Mouse (Mus musculus) kidney, postnatal 10 days (tissue): ENCODE data around the gene Mcu.

ENCODE experiments used
- DNase-seq: peaks from one replicate; pipeline ENCODE4 v3.0.0; 2021; ENCODE audit warnings: mixed read lengths

Mcu gene

DNA sequence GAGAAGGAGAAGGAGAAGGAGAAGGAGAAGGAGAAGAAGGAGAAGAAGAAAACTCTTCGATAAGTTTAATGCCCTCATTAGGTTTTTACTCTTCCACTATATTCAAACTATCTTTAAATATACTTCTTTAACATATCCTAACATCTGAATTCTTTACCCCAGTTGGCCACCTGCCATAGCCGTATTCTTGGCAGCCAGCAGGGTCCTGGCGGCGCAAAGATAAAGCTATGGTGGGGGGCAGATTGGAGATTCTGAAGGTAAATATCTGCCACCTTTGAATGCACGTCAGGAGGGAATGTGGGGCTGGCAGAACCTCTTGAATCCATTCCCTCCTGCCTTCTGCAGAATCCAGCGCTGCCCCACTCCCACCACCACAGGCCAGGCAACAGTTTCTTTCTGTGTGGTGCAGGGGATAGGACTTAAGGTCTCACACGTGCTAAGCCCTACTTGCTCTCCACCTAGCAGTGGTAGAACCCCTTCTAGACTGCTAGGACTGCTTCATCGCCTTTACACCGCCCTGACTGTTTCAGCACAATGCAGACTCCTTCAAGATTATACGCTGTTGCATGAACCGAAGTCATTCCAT is 11.5 kb downstream of the Mcu start:
- peak; percentile 47 for DNase-seq

DNA sequence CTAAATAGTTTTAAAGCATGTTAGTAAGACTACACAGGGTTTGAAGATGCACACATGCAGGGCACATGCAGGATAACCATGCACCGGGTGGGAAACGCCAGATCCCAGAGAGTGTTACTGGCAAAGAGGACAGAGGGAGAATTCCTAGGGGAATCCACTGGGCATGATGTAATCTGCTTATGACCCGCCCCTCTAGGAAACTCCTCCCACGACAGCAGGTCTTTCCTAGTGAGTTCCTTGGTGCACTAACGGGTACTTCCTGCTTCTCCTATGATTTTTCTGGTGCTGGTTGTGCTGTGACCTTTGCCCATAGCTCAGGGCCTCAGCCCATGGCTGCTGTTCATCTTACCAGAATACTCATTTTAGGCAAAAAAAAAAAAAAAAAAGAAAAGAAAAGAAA is 12.6 kb downstream of the Mcu start:
- DNase-seq: peak; percentile 37

DNA sequence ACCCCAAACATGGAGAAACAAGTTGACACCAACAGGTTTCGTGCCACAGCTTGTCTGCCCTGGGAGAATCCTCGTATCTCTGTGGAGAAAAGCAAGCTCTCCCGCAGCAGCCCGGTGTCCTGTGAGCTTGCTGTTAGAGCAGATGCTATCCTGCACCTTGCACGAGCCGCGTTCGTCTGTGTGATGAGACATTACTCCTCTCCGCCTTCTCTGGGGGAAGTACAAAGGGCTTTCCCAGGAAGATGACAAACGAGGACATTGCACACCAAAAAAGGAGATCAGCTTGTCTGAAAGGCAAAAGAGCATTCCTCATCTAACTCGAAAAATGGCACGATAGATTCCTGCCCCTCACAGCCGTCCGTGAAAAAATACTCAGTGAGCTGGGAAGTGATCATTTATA is 13.6 kb downstream of the Mcu start:
- DNase-seq: no peak

DNA sequence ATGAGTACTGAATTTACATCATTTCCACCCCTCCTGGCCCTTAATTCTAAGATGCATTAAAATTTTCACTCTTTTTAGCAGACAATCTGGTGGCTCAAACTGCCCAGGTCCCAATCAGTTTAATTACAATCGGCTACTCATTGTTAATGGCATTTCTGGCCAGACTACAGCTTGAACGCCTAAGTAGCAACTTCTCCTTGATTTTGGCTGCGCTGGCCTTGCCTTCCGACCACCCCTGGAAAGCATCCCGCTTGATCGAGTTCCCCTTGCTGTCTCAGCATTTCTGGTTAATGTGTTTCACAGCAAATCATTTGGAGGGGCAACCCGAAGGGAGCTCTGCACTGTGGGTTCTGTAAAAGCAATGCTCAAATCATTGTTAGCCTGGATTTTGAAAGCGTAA is 14.4 kb downstream of the Mcu start:
- DNase-seq: no peak

DNA sequence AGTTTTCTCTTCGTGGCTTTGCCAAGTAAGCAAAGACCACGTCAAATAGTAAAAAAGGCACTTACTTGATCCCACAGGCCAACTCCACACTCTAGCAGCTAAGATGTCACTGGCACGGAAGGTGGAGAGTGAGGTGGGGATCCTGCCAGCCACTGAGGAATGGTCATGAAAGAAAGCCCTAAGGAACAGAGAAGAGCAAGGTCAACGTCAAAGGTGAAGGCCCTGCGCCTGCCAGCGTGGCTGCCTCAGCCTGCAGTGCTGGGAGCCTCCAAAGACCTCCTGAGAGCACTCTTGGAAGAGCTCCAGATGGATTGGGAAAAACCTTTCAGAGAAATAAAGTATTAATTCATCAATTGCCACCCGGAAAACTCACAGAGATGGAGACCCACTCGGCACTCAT is 16.0 kb downstream of the Mcu start:
- no peak for DNase-seq

DNA sequence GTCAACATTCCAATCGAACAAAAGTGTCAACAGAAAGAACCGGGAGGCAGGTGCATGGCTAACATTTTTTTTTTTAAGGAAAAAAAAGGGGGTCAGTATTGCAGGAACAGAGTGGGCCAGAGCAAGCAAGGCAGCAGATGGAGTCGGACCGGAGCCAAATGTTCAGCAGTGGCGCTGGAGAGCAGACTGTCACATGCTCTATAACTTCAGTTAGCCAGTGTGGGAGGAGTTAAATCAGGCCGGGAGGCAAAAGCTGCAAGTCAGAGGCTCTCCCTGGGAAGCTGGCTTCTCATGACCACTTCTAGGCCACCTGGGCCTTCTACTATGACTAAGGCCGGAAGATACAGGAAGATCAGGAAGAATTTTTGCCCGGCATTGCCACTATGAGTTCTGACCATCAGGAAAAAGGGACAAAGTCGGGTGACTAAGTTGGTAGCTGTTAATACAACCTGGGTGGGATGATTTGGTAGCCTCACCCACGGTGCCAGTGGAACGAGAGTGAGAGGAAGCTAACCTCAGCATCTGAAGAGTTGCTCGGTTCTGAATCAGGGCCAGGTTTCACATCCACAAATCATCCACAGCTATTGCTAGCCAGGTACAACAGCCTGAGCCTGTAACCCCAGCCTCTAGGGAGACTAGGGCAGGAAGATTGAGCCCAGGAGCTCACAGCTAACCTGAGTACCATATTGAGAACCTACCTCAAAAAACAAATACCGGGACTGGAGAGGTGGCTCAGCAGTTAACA is 22.5 kb downstream of the Mcu start:
- peak; percentile 67 for DNase-seq

DNA sequence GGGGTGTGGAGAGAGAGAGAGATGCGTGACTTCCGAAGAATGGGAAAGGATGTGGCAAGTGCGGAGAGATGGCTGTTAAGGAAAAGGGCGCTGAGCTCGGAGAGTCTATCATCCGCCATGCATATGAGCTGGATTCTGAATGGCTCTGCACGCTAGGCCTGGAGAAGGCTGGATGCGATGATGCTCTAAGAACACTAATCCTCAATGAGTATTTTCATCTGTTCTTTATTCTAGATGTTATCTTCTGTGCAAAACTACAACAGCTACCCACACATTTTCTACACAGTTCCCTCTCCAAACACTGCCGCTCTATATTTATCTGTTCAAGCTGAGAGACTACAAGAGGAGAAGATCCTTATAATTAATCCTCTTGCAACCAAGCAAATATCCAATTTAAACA is 25.9 kb downstream of the Mcu start:
- no peak for DNase-seq

DNA sequence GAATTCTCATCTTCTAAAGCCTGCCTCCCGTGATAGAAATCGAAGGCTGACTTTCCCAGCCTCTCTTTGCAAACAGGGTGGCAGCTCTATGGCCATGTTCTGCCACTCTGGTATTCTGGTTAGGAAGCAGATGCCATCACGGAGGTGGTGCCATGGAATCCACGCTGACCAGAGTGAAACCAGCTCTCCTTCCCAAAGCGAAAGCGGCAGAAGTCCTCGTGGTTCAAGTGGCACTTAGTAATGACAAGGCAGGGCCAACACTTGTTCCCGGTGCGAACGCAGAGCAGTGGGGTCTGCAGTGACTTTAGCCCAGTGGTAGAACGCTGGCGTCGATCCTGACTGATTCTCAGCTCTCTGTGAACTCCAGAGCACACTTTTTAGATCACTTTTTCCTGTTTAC is 26.6 kb downstream of the Mcu start:
- no peak for DNase-seq

DNA sequence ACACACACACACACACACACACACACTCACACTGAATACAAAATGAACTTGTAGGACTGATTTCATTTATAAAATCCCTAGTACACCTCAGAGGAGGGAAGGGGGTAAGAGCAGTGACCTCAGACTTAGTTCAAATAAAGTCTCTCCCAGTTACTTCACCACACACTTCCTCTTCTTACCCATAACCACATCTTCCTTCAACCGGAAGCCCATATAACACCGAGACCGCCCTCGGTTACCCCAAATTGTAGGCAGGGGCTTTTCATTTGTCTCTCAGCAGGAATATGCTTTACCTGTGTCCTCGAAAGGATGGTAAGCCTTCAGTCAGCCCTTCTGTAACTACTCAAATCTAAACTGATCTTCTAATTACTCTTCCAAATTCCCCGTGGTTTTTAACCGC is 27.1 kb downstream of the Mcu start:
- DNase-seq: no peak

DNA sequence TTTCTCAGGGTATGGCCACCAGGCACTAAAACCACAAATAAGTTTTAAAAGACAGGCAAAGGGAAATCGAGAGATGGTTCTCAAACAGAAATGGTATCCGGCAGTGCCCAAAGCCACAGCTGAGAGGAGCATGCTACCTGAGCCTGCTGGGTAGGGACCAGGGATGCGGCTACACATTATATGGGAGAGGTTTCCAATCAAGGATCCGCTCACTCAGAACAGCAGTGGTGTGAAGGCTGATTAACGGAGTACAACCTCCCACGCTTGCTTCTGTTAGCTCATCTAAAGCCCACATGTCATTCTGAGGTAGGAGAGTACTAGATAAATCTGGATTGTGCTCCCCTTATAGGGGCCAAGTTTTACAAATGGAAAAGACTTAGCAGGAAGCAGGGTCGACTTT is 28.4 kb downstream of the Mcu start:
- no peak for DNase-seq

DNA sequence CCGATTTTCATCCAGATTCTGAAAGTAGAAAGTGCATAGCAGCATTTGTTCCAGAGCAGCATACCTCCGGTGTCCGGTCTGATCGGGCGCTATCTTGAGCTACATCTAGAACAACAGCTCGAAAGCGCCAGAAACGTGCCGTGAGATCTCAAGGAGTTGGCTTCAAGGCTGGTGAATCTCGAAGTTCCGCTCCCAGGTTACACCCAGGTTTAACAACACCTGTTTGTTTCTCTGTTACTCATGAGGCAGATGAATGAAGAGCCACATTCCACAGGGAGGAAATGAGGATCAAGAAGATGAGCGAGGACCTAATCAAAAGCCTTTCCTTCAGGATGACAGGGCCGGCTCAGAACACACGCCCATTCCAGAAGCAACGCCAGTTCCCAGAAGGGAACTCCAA is 29.7 kb downstream of the Mcu start:
- no peak for DNase-seq

DNA sequence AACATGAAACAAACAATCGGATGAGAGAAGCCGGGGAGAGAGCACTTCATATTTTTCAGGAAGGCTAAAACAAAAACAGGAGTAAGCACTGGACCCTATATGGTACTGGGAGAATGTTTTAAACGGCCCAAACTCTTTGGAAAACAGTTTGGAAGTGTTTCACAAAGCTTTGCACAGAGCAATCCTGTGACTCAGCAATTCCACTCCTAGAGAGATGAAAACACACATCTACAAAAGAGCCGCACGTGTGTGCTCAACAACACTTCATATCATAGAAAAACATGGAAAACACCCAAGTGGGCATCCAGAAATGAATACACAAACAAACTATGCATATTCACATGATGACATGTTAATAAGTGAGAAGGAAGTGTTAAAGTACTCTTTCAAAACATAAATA is 30.9 kb downstream of the Mcu start:
- no peak for DNase-seq

DNA sequence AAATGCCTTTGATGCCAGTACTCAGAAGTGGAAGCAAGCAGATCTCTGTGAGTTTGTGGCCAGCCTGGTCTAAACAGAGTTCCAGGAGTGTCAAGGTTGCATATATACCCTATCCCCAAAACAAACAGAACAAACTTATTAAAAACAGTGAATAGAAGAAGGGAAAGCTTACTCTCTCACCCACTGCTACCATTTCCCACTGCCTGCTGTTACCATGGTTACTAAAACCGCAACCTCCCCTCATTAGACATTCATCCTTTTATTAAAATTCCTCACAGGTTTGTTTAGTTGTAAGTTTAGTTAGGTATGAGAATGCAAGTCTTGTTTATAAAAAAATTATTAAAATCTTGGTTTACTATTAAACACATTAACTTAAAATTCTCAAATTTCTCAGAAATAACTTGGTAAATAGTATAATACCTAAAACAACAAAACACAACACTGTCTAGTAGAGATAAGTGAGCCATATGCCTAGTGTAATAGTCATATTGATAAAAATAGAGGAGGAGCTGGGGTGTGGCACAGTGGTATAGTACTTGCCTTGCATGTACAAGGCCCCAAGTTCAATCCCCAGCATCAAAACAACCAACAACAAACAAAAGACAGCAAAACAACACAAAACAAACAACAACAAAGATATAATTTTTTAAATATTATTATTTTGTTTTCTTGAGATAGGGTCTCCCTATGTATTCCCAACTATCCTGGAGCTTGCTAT is 34.5 kb downstream of the Mcu start:
- no peak for DNase-seq

DNA sequence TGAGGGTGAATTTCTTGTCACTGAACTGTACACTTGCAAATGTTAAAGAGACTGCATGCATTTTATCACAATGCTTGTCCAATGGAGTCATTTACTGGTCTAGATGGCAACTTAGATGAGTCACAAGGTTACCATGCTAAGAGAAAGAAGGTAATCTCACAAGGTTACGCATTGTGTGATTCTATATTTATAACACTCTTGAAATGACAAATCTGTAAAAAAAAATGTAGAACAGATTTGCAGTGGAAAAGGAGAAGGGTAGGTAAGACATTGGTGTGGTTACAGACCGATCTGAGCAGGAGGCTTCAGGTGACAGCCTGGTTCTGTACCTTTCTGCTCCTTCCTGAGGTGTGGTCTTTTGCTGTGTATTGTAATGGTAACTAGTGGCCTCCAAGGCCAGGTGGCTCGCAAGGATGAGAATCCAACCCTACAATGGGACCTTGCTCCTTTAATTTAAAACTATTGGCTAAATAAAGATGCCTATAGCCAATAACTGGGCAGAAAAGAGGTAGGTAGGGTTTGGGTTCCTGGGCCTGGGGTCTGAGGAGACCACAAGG is 35.8 kb downstream of the Mcu start:
- DNase-seq: no peak

DNA sequence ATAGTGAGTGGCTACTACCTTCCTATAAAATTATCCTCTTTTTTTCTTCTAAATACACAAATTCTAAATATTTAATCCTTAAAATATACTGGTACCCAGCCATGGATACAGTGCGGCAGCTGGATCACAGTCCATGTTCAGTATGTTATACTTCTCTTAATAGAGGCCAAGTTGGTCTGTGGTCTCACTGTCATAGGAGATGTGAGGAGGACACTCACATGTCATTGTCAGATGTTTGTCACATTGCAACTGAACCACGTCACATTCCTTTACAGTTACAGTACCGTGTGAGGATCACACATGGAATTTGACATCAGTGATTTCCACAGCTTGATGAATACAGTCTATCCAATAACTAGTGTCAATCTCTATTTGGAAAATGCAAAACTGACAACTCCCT is 36.8 kb downstream of the Mcu start:
- no peak for DNase-seq

DNA sequence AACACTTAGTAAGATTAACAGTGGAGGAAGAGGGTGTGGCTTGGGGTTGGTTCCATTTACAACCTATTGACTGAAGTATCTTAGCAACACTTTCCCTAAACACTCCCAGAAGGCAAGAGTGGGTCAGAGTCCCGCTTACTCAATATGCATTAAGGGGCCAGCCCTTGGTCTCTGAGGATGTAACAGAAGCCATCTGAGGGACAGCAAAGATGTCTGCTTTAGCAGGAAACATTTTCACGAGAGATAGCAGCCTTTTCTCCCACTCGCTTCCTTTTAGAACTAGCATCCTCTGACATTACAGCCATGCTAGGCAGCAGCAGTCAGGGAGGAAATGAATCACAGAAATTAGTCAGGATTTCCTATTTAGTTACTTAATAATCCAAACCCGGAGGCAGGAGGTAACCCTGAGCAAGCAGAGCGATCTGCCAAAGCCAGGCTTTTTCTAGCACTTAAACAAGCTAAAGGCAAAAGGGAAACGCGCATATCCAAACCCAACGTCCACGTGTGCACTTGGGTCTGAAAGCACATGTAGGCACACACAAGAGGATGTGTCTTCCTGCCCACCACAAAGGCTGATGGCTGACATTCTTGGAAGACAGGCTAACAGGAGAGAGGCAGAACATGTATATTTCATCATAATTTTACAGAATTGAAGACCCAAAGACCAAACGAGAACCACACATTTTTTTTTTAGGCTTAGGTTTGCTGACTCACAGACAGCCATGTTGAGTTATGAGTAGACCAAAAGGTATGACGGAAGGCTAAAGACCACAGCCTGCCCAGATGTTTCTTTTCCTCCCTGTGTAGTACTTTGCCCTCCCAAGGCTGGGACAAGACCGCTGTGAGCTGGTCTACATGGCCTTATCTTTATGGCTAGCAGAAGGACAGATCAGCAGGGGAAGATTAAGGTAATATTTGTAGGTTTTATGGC is 38.4 kb downstream of the Mcu start:
- DNase-seq: peak; percentile 52

DNA sequence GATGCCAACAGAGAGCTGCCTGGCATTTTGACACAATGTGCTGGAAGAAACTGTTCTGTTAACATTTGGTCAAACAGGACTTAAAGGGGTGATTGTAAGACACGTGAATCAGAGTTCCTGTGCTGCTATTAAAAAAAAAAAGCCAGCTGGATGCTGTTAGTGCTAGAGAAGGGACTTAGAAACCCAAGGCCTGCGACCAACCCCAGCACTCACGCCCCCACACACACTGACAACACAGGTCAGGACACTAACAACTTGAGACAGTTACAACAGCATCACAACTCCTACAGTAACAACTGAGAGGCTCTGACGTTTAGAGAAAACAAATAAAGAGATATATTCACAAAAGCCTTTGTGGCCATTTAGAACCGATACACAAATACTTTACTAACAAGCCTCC is 40.2 kb downstream of the Mcu start:
- DNase-seq: no peak

DNA sequence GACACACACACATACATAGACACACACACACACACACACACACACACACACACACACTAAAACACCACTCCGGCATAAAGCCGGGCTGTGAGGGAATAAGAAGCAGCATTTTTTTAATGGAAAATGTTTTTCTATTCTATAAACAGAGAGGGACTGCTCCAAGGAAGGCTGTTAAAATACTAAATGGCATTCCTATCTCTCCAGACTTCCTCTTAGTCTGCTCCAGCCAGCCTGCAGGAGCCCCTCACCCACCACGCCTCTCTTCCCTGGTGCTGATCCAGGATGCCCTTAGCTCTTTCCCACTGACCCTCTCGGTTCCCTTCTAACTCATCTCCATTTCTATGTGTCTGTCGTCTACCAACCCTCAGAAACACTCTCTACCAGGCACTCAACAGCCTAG is 44.5 kb downstream of the Mcu start:
- DNase-seq: no peak

DNA sequence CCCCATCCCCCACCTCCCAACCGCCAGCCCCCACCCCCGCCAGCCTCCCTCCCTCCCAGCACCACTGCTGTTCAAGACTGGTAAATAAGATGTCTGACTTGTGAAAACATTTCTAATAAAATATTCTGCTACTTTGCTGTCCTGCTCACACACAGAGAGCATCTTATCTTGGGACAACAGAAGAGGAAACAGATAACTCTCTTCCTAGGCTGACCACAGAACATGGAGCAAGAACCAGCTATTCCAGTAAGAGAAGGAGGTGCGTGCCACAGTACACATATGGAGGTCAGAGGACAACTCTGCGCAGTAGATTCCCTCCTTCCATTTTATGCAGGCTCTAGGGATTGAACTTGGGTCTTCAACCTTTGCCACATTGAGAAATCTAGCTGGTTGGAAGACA is 45.2 kb downstream of the Mcu start:
- DNase-seq: no peak

DNA sequence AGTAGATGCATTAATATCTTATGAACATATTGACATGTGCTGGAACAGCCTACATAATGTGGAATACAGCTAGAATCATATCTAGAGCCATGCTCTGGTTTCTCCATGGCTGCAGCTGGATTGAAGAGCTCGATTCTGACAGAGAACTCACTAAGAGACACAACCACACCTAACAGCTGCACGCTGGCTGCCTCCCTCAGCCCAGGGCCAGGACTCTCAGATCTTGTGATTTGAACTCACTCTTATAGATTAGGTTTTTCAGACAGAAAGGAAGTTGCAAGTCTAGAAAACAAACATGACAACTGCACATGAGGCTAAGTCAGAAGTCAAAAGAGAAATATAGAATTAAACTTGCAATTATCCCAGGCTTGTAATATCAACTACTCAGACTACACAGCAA is 45.7 kb downstream of the Mcu start:
- no peak for DNase-seq

DNA sequence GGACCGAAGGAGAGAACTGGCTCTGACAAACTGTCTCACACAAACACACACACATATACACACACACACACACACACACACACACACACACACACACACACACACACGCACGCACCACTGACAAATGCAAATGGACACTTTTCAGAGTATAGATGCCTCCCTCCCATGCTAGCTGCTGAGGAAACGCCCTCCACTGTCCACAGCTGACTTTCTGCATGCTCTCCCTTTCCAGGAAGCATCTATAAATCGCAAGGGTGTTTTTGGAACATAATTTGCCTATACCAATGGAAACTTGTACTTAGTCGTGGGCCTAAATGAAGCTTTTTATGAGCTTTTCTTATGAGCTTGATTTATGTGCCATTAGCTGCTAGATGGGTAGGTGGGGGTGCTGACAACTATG is 46.1 kb downstream of the Mcu start:
- no peak for DNase-seq

DNA sequence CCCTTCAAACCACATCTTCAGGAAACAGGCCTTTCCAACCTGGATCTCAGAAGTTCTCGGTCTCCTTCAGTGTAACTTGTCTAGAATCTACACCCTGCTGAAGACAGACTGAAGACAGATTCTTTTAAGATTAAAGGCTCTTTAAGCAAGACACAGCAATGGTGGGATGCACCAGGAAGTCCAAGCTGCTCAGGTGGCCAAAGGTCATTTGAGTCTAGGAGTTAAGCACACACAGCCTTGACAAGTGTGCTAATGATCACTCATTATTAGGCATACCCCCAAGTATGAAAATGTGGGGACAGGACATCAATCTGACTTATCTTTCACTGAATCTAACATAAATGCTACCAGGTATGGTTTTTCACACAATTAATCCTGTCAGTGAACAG is 47.0 kb downstream of the Mcu start:
- no peak for DNase-seq
